Mouse (Mus musculus): ENCODE measurements at regions not wholly inside any gene's neighbourhood (a gene's known extent, or its start where the extent isn't known, plus 50 kb on each side); places are given as distances from the start of the nearest gene placed in this dataset.

GRCm38 (mm10) chr6:39283761-39284415, 77.3 kb upstream of the Kdm7a start:
- TF ChIP-seq CTCF (IDR thresholded peaks at IDR 0.05; ENCODE audit: low read depth): no peak
- WGBS: 54% methylated on average over 9 of the region's 9 CpGs
- Histone ChIP-seq H3K27me3 (ENCODE audit: insufficient read depth, low read length) (no peaks in the 10 kb centered on the region), H3K9me3 (replicated peaks; ENCODE audit: low read length) (no peaks in the 10 kb centered on the region), H3K4me3 (replicated peaks; ENCODE audit: low read depth, low read length) (no peak overlapping the region), H3K9ac (ENCODE audit: low read depth, low read length) (no peak overlapping the region), H3K36me3 (ENCODE audit: insufficient read depth, low read length) (no peaks in the 10 kb centered on the region), H3K4me2 (ENCODE audit: low read length) (no peak overlapping the region), H3K4me1 (replicated peaks; ENCODE audit: insufficient read depth, low read length) (no peaks in the 10 kb centered on the region), H3K27ac (no peak overlapping the region)
- DNase-seq (ENCODE audit: low spot score) (no peak), ATAC-seq (replicated peaks; ENCODE audit: low FRiP score, low read depth) (no peak)

- ATAC-seq (replicated peaks; ENCODE audit: low FRiP score, low read depth): no peak
Observed at GRCm38 (mm10) chr6:39278317-39278716, 71.7 kb upstream of the Kdm7a start.

GRCm38 (mm10) chr6:39274774-39275502, 68.3 kb upstream of the Kdm7a start:
- DNase-seq (ENCODE audit: low spot score): no peak
- 85% methylated on average over 12 of the region's 12 CpGs for WGBS
- H3K9ac ChIP-seq (ENCODE audit: low read depth, low read length): no peak overlapping the region
- no peak overlapping the region for H3K4me2 ChIP-seq (ENCODE audit: low read length)
- no peak for TF ChIP-seq CTCF (IDR thresholded peaks at IDR 0.05; ENCODE audit: low read depth)
- no peaks in the 10 kb centered on the region for H3K27me3 ChIP-seq (ENCODE audit: insufficient read depth, low read length)
- H3K4me3 ChIP-seq (replicated peaks; ENCODE audit: low read depth, low read length): no peak overlapping the region
- H3K4me1 ChIP-seq (replicated peaks; ENCODE audit: insufficient read depth, low read length): no peaks in the 10 kb centered on the region
- H3K27ac ChIP-seq: no peak overlapping the region
- H3K36me3 ChIP-seq (ENCODE audit: insufficient read depth, low read length): no peaks in the 10 kb centered on the region
- no peak for ATAC-seq (replicated peaks; ENCODE audit: low FRiP score, low read depth)
- H3K9me3 ChIP-seq (replicated peaks; ENCODE audit: low read length): no peaks in the 10 kb centered on the region

More at GRCm38 (mm10) chr6:39278317-39278716, 71.7 kb upstream of the Kdm7a start:
- no peak for TF ChIP-seq CTCF (IDR thresholded peaks at IDR 0.05; ENCODE audit: low read depth)
- no peaks in the 10 kb centered on the region for H3K4me1 ChIP-seq (replicated peaks; ENCODE audit: insufficient read depth, low read length)
- 91% methylated on average over 6 of the region's 6 CpGs for WGBS
- no peak overlapping the region for H3K27ac ChIP-seq
- no peak for DNase-seq (ENCODE audit: low spot score)
- H3K4me2 ChIP-seq (ENCODE audit: low read length): no peak overlapping the region
- no peaks in the 10 kb centered on the region for H3K9me3 ChIP-seq (replicated peaks; ENCODE audit: low read length)
- H3K27me3 ChIP-seq (ENCODE audit: insufficient read depth, low read length): no peaks in the 10 kb centered on the region
- no peaks in the 10 kb centered on the region for H3K36me3 ChIP-seq (ENCODE audit: insufficient read depth, low read length)
- no peak overlapping the region for H3K9ac ChIP-seq (ENCODE audit: low read depth, low read length)
- no peak overlapping the region for H3K4me3 ChIP-seq (replicated peaks; ENCODE audit: low read depth, low read length)

- no peak for DNase-seq (ENCODE audit: low spot score)
- 93% methylated on average over 1 of the region's 1 CpGs for WGBS
- H3K27ac ChIP-seq: no peak overlapping the region
- H3K4me3 ChIP-seq (replicated peaks; ENCODE audit: low read depth, low read length): no peak overlapping the region
- H3K9ac ChIP-seq (ENCODE audit: low read depth, low read length): no peak overlapping the region
- ATAC-seq (replicated peaks; ENCODE audit: low FRiP score, low read depth): no peak
- no peak overlapping the region for H3K4me2 ChIP-seq (ENCODE audit: low read length)
- no peaks in the 10 kb centered on the region for H3K4me1 ChIP-seq (replicated peaks; ENCODE audit: insufficient read depth, low read length)
- H3K9me3 ChIP-seq (replicated peaks; ENCODE audit: low read length): no peaks in the 10 kb centered on the region
- H3K27me3 ChIP-seq (ENCODE audit: insufficient read depth, low read length): no peaks in the 10 kb centered on the region
- peak; percentile 32; the same call in 1 of the 2 replicates for TF ChIP-seq CTCF (IDR thresholded peaks at IDR 0.05; ENCODE audit: low read depth)
- no peaks in the 10 kb centered on the region for H3K36me3 ChIP-seq (ENCODE audit: insufficient read depth, low read length)
Observed at GRCm38 (mm10) chr6:39273427-39273826, 66.8 kb upstream of the Kdm7a start.

- WGBS: 89% methylated on average over 1 of the region's 1 CpGs
- no peak for ATAC-seq (replicated peaks; ENCODE audit: low FRiP score, low read depth)
- Histone ChIP-seq H3K9ac (ENCODE audit: low read depth, low read length) (no peak overlapping the region), H3K4me2 (ENCODE audit: low read length) (no peak overlapping the region), H3K27me3 (ENCODE audit: insufficient read depth, low read length) (no peaks in the 10 kb centered on the region), H3K27ac (no peak overlapping the region), H3K36me3 (ENCODE audit: insufficient read depth, low read length) (no peaks in the 10 kb centered on the region), H3K9me3 (replicated peaks; ENCODE audit: low read length) (no peaks in the 10 kb centered on the region), H3K4me1 (replicated peaks; ENCODE audit: insufficient read depth, low read length) (no peaks in the 10 kb centered on the region), H3K4me3 (replicated peaks; ENCODE audit: low read depth, low read length) (no peak overlapping the region)
- DNase-seq (ENCODE audit: low spot score): no peak
- TF ChIP-seq CTCF (IDR thresholded peaks at IDR 0.05; ENCODE audit: low read depth): no peak; the same call in 1 of the 2 replicates
Observed at GRCm38 (mm10) chr6:39270457-39270856, 63.9 kb upstream of the Kdm7a start.

- no peak overlapping the region for H3K4me3 ChIP-seq (replicated peaks; ENCODE audit: low read depth, low read length)
- WGBS: 76% methylated on average over 5 of the region's 5 CpGs
- H3K4me2 ChIP-seq (ENCODE audit: low read length): no peak overlapping the region
- no peak overlapping the region for H3K9ac ChIP-seq (ENCODE audit: low read depth, low read length)
- DNase-seq (ENCODE audit: low spot score) (no peak), ATAC-seq (replicated peaks; ENCODE audit: low FRiP score, low read depth) (no peak)
- H3K4me1 ChIP-seq (replicated peaks; ENCODE audit: insufficient read depth, low read length): peaks cover 5% of the 10 kb centered on the region; the same call in 1 of the 2 replicates
- no peaks in the 10 kb centered on the region for H3K36me3 ChIP-seq (ENCODE audit: insufficient read depth, low read length)
- H3K27ac ChIP-seq: no peak overlapping the region
- no peak for TF ChIP-seq CTCF (IDR thresholded peaks at IDR 0.05; ENCODE audit: low read depth)
- no peaks in the 10 kb centered on the region for H3K9me3 ChIP-seq (replicated peaks; ENCODE audit: low read length)
- H3K27me3 ChIP-seq (ENCODE audit: insufficient read depth, low read length): no peaks in the 10 kb centered on the region
Observed at GRCm38 (mm10) chr6:39269706-39270105, 63.1 kb upstream of the Kdm7a start.
